Mouse (Mus musculus) ovary, postnatal 10 days (tissue): ENCODE measurements at regions not wholly inside any gene's neighbourhood (a gene's known extent, or its start where the extent isn't known, plus 50 kb on each side); places are given as distances from the start of the nearest gene placed in this dataset.

Source experiments
- DNase-seq: peaks from one replicate; pipeline ENCODE4 v3.0.0; 2022; ENCODE audit warnings: low spot score

DNA sequence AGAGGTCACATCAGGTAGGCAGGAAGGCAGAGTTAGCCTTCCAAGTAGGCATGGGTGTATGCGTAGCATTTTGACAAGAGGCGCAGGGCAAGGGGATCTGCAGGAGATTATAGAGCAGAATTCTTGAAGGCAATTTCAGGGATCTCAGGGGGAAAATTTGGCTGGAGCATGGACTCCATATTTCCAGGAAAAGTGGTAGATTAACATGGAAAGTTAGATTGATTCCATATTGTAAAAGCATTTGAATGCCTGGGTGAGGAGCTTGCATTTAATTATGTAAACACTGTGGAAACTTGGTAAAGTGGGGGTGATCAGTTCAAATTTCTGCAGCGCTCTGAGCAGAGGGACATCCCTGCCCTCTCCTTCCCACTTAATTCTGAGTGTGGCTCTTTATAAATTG lies 146.7 kb downstream of the Pax3 start:
- DNase-seq: no peak

DNA sequence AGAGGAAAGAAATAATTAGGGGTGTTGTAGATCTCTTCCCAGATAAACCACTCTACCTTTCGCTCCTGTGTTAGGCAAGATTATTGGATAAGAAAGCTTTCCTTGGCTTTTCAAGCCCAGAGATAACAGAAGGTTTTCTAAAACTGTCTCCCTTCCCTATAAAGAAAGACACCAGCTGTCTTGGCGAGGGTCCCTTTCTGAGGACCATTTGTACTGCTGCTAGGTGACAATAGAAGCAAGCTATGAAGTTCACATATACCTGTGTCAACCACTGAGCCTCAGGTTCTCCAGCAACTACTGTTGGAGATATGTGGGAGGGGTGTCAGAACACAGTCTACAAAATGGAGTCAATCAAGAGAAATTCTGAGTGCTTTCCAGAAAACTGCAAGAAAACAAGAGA lies 164.6 kb downstream of the Pax3 start:
- DNase-seq: no peak

DNA sequence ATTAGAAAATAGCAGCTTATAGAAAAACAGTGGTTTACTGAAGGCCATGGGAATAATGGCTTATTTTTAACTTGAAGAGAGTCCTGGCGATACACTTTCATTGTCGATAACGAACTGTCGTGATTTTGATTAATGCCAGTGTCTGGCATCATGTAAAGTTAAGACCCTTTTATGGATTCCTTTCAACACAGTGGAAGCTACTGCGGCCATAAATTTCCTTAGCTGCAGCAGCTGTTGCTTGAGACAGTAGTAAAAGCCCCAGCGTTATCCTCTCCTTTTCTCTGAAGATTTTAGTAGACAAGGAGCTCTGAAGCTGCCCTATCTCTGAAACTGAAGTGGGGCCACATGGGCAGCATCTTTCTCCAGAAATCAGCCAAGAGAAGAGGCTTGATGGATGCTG lies 175.2 kb downstream of the Pax3 start:
- no peak for DNase-seq

DNA sequence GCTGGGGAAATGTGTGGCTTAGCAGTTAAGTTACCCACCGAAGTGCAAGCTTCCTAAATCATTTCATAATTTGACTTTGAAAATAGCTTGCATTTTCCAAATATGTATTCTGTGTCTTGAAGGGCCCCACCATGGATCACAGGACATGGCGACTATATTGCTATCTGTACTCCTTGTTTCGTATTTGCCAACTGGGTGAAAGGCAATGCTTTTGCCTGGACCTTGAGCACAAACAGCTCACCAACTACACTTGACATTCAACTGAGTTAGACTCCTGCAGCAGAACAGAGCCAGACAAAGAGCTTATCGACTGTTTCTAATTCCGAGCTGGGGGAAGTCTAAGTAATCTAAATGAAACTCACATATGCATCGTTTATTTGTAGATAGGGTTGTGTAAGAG lies 175.9 kb downstream of the Pax3 start:
- no peak for DNase-seq

DNA sequence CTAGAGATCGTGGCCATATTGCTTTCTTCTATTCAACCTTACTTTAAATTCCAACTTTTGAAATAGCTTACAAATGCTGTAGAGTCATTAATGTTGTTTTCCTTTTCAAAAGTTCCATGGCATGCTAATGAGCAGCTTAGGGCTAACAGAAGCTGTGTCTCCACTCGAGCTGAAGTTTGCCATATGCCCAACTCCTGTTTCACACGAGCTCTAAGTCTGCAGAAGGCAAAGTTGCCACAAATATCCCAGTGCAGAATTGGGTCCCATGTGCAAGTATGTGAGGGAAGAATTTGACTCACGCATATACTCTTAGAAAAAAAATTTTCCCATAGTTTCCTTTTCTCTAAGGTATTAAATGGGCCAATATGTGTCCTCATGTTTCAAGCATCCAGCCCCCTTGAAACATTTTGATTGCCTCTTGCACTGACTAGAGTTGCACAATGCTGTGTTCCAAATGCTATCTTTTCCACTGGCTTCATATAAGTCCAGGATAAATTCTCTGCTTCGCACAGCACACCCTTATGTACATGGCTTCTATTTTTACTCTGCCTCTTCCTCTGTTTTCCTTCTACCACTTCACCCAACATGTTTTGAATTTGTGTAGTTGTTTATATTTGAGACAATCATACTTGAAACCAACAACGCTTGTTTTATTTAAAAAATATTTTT lies 178.9 kb downstream of the Pax3 start:
- DNase-seq: no peak

DNA sequence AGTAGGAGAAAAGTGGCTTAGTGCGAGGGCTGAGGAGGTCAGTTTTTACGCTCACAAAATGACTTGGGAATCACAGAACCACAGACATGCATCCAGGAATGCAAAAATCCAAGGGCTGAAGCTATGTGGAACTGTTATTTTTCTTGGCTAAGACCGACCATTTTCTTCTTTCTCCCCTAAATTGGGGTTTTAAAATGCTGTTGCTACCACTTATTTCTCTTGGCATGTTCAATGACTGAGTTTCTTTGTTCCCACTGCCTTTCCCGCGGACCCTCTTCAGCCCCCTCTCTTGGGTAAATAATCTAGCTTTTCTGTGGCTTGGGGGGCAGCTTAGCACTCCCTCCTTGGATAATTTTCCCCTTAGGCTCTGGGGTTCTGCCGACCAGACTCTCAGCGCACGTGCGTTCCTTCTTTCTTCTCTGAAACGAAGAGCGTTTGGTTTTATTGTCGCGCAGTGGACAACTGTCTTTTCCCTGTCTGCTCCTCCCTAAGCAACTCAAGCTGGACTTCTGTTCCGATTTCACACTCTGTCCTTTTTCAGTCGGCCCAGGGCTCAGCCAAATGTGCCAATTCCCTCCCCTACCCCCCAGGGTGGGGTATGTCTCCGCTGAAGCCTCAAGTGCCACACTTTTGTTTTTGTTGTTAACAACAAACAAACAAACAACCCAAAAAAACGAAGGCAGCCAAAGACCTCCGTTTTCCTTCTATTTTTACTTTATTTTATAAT lies 180.2 kb downstream of the Pax3 start:
- no peak for DNase-seq

DNA sequence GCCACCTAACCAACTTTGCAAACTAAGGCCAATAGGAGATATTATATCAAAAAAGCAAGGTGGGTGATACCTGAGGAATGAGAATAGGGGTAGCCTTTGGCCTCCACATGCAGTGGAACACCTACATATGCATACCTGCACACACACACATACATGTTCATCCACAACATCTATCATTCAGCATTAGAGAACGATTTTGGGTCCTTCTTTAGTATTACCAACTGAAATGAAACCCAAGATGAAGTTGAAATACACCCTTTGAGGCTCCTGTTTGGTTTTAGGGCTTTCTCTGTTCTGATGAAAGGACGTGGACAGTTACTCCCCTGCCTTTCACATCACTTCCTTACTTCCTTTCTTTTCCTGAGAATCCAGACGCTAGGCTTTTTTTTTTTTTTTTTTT lies 180.9 kb downstream of the Pax3 start:
- DNase-seq: no peak

DNA sequence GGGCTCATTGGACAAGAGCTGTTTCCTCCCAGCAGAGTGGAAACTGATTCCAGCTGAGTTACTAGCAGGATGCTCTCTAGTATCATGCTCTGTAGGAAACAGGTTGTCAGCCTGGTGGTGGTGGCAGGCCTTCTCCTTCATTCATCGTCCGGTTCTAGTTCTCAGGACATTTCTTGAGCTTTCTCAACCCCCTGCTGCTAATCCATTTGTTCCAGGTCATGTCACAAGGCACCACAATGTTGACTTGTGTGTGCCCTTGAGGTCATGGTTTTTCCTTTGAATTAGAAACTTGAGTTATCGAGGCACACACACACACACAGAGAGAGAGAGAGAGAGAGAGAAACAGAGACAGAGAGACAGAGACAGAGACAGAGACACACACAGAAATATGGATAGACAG lies 183.5 kb downstream of the Pax3 start:
- DNase-seq: no peak

DNA sequence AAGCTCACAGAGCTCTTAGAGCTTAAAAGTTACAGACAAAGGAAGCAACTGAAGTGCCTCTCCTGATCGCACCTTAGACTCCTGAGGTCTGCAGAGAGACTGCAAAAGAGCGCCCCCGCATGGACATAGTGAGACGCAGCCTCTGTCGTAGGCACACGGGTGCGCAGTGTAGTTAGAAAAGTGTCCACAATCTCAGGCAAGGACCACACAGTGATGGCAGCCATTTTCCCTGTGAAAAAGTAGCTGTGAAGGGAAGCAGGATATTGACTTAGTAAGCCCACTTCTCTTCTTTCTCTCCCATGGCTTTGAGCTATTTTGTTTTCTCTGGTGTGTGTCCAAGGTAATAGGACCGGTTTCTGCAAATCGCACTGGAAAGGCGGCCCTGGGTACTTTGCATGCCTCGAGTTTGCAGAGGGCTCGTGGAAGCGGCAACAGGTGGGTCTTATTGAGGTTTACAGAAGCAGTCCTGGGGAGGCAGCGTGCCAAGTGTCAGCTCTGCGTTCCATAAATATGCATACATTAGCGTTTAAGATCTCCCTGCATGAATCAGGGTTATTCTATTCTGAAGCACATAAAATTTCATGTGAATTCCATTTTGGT lies 188.0 kb downstream of the Pax3 start:
- DNase-seq: no peak

DNA sequence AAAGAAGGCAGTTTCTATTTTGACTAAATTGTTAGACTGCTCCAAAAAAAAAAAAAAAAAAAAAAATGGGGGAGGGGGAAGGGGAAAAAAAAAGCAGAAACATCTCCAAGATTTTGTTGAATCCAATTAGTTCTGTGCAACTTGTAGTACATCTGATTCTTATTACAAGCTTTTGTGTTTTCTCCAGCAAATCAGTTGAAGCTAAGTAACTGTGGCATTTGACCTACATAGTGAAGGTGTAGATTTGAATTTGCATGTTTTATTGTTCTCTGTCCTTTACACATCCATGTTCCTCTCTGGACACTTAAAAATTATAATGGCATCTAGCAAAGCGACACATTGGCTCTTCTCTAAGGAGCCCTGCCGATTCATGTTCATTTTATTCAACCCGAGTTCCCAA lies 192.6 kb downstream of the Pax3 start:
- DNase-seq: no peak

DNA sequence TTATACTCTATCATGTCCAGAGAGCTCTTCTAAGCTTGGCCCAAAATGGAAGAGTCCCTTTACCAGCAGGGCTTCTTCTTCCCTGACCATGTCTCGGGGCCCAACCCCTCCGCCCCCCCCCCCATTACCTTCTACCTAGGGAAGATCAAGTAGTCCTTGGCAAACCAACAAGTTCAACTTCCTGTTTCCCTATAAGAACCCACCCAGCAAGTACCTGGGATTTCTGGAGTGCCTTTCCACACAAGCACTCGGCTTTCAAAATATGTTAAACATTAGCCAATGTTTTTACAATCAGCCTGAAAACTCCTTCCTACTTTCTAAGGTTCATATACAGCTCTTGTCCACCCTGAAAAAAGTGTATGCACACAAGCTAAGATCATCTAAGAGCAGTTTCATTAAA lies 198.2 kb downstream of the Pax3 start:
- DNase-seq: no peak

DNA sequence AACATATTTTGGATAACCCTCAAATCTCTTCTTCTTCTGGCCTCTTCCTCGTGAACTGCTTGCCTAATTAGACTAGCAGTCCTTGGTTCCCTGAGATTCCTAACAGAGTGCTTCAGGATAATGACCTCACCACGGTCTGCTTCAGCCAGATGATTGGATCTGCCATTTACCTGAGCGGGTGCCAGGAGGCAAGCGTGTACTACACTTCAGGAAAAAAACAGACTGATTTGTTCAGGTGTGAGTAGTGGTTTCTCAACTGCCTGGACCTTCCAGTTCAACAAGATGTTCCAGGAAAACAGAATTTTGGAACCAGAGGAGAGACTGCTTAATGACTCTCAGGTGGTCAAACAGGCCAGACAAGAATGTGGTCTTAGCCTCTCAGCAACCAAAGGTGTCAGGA lies 215.4 kb downstream of the Pax3 start:
- no peak for DNase-seq

DNA sequence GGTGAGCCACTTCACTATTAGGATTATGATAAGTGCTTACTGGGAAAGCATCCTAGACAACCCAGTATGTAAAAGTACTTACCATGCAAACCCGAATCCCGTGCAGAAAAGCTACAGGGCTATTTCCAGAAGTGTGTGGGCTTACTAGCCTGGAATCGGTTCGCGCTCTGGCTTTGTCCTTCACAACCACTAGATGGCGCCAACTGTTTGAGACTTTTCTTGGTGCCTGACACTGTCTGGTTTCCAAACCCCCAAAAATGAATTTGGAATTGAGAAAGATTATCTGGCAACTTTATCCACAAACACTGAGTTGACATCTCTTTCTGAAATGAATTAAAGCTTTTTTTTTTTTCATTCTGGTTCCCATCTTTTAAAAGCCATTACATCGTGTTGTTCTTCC lies 218.2 kb downstream of the Pax3 start:
- peak; percentile 14 for DNase-seq

DNA sequence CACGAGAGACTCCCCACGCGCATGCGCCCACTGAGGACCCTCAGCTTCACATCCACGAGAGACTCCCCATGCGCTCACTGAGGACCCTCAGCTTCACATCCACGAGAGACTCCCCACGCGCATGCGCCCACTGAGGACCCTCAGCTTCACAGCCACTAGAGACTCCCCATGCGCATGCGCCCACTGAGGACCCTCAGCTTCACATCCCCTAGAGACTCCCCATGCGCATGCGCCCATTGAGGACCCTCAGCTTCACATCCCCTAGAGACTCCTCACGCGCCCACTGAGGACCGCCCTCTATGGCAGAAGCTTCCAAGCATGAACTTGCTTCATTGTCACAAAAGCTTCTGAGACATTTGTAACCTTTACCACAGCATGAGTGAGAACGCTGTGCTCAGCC lies 221.0 kb downstream of the Pax3 start:
- no peak for DNase-seq

DNA sequence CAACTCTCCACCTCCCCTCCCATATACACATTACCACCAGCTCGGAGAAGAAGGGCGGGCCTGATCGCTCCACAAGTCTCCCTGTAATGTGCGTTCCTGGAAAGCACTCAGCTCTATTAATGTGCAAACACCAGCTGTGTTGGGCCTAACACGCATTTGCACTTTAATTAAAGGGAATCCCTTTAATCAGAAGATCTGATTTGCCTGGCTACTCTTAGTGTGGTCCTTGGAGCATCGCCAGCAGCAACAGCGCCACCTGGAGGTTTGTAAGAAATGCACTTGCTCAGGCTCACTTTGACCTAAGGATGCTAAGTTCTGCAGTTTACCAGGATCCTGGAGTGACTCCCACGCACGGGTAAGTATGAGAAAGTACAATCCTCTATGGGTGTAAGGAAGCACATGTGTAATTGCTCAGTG lies 224.6 kb downstream of the Pax3 start:
- peak; percentile 8 for DNase-seq

DNA sequence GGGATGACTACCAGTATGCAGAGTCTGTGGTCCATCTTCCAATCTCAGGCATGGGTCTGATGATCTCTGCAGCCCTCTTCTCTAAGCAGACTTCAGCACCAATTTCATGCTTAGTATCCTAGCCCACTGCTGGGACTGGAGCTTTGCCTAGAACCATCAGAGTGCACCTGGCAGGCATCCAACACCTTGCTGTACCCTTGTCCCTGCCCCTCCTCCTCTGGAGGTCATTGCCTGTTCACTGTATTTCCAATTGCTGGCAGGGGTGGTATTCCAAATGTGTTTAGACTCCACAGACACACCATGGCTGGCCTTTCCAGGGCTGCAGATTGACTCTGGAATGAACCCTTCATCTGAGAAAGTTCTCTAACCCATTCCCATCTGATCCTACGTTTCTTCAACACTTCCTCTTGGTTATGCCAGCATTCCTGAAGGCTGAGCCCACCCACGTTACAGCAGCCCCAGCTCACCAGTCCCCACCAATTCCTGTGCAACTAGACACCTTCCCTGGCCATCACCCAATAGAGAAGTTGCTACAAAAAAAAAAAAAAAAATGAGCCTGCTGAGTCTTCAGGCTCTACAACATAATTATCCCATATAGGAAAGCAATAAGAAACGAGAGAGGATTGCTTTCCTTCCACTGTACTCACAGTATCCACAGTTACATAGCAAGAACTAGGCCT lies 232.1 kb downstream of the Pax3 start:
- no peak for DNase-seq

DNA sequence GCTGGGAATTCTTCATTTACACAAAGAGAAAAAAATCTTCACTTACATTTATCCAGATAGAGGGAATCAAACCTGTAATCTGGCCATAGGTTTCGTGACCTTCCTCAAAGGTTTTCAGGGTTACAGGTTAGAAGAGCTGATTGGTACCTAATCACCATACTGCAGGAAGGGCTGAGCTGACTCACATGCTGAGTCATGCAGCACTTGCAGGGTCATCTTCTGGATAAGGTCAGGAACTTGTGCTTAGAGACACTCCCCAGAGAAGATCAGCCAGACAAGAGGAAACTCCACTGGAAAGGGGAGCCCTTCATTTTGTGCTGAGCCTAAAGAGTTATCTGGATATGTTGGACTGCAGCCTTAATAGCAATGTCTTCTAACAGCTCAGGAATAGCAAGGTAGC lies 237.6 kb downstream of the Pax3 start:
- no peak for DNase-seq

DNA sequence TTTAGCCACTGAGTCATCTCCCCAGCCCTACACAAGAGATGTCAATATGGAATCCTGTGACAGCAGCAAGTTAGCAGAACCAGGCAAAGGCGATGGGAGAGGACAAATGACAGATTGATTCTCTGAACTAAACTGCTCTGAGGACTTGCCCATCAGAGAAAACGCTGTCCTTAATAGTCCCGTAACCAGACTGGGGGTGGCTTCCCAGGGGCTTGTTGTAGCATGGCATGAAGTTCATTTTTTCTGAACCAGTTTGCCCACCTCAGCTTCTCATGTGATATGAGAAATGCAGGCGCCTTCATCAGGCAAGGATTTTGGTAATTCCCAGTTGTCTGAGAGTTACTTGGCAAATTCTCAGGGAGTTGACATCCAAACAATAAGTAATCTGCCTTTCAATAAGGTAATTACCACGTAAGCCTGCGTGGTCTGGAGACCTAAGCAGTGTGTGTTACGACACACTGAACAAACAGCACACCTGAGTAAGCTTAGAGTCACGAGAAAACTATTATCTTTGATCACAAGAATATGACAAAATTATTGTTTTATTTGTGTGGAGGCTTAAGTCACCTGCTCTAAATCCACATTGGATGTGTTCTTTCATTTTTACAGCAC lies 239.7 kb downstream of the Pax3 start:
- no peak for DNase-seq

DNA sequence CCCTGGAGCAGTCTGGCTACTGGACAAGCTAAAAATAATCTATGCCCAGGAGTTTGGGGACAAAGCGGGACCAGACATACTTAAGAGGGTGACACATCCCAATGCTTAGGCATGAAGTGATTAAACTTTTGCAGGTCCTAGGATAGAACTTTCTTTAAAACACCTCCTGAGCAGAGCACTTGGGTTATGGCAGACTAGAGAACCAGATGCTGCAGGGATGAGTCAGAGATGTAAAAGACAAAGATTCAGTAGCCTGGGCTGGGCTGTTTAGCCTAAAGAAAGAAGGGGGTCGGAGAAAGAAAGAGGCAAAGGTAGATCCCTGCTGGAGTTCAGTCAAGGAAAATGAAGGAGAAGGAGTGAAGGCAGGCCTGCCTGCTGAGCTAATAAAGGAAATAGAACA lies 249.0 kb downstream of the Pax3 start:
- no peak for DNase-seq

DNA sequence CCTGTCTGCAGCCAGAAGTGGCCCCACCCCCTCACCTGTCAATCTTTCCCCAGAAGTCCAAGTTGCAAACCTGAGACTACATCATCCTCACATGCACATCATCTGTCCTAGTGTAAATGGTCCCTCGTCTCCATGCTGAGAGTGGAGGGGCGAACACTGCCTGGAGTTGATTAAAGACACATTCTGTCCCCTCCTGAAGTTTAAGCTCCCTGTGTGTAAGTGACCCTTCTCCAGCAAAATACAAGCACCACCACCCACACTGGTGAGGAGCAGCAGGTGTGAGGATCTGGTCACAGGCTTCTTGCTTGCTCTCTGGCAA lies 252.6 kb downstream of the Pax3 start:
- no peak for DNase-seq

DNA sequence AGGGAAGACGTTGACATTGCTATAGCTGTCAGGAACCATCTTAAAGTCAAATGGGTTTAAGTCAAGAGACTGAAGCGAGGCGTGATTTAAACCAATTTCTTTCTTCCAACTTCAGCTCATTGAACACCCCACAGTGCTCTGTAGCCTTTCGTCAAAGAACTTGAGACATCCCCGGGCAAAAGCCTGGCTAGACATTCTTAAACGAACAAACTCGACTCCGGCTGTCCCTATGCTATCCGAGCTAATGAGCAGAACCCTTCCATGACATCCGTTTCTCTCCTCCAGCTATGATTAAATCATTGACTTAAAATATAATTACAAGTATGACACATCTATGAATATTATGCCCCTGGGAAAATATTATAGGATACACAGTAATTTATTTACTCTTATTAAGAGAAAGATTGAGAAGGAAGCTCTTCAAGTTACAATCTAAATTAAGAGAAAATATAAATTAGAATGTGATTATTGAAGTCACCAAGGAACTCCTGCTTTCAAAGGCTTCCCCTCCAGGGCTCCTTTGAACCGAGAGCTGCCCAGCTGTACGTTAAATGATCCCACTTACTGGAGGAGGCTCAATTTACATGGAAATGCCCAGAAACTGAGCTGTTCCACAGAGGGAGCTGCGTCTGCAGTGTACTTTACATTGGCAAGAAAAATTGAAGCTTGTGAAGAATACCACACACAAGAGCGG lies 253.2 kb downstream of the Pax3 start:
- no peak for DNase-seq

DNA sequence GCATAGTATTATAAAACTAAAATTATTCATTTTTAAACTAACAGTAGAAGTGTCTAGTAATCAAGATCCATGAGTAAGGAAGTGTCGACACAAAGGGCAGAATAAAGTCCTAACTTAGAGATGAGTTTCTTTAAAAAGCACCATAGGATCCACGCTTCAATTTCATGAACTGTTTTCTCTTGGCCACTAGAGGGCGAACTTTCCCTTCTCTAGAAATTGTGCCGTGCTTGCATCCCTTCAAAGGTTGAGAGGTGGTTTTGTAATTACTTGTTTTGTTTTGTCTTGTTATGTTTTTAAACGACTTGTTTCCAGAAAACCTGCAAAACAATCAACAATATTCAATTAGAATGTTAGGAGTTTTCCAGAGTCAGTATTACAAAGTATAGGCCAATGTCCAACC lies 253.8 kb downstream of the Pax3 start:
- no peak for DNase-seq
